Mouse (Mus musculus) gastrocnemius, postnatal 10 days (tissue): ENCODE results near the gene Fam193b. TPM values are rescaled to one million over a fixed set of nuclear protein-coding genes. Genes with fewer than 3 reads are reported as not detected.
"Not testable (repeated sequence)": the region's sequence is repeated elsewhere in the genome, so short reads cannot be mapped to it uniquely, and the experiment has no call there.

Experiments used
- DNase-seq: peaks from one replicate; pipeline ENCODE4 v3.0.0; 2021; ENCODE audit warnings: mixed read lengths
- total RNA-seq, 2 experiments: library from RNA; stranded (reverse); gene quantifications; 2 replicates each; pipeline ENCODE4 v1.2.3; 2021

Gene Fam193b
- total RNA-seq, 2 experiments from 2014 or later = 19.9 to 26.5 TPM

DNA sequence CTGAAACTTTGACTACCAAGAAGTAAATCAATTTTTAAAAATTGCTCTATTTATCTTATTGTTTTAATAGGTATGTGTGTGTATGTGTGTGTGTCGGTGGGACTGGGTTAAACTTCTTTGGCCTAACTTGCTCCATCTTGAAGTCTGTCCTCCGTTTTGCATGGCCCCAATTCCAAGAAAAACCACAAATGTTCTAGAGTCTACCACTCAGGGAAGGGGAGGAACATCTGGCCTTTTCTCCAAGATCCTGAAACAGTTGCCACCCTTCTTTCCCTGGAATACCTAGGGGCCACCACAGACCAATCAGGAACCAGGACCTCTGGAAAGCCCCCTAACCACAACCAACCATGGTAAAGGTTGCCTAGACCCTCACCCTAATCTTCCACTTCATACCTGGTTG lies 1.1 kb upstream of the Fam193b start:
- no peak for DNase-seq

DNA sequence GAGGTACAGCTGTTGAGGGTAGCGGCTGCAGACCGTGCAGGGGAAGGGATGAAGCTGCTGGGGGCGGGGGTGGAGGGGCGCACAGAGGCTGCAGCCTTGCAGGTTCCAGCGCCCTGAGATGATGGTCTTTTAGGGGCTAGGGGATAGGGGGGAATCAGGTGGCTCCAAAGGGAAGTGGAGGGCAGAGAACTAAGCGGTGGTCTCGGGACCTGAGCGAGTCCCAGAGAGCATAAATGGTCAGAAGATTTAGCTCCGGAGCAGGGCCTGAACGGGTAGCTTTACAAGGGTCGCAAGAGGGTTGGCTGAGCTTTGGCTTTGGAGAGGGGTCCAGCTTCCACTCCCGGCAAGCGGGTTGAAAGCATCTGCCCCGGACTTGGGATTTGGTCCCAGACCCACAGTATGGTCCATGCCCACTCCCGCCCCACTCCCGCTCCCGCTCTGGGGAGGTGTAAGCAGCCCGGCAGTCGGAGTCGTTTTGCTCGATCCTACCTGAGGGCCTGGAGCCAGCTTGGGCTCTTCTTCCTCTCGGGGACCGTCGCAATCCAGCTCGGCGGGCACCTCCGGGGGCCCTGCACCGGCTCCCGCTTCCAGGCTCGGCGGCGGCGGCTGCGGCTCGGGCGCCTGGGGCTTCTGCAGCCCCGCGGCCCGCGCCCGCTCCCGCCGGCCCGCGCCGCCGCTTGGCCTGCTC lies 490 bp downstream of the Fam193b start:
- peak; percentile 51 for DNase-seq

DNA sequence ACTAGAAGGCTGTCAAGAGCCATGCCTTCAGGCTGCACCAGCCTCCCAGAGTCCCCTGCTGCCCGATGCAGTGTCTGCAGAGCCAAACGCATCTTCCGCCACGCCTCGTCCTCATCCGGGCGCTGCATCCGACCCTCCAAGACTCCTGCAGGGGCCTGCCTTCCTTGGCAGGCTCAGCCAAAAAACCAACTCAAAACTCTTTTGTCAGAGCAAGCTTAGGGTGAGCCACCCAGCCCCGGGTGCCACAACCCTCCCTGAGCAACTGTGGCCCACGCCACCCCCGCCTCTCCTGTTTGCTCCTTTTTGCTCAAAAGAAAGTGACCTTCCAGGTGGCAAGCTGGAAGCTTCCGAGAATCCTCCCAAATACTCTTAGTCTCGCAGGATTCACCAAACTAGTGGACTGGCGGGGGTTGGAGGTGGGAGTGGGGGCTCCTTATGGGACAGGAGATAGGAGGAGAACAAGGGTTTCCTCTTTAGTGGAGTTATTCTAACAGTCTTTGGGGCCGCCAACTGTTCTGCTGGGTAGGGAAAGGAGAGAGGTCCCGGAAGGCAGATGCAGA lies 1.1 kb downstream of the Fam193b start:
- DNase-seq = no peak

DNA sequence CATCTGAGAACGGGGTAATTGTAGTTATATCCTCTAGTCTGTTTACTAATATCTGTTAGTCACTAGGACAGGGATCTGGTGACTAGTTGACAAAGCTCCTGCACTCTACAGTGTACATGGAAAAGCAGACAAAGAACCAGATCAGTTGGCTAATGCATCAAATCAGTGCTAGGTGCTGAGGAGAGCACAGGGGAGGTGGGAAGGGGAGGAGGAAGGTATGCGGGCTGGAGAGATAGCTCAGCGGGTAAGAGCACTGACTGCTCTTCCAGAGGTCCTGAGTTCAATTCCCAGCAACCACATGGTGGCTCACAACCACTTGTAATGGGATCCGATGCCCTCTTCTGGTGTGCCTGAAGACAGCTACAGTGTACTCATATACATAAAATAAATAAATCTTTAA lies 2.4 kb downstream of the Fam193b start:
- not testable (repeated sequence) for DNase-seq

DNA sequence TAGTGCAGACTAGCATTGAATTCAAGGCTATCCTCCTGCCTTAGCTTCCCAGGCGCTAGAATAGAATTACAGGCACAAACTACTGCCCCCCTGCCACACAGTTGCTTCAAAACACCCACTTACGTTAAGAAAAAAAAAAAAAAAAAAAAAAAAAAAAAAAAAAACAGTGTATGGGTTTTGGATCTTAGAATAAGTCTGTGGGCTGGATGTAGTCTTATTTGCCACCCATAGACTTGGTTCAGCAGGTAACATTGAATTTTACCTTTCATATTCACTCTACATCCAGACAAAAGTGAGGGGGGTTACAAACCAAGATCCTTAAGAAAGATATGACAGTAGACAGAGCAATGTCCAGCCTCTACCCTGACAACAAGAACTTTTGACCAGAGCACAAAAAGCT lies 3.0 kb downstream of the Fam193b start:
- DNase-seq = no peak

DNA sequence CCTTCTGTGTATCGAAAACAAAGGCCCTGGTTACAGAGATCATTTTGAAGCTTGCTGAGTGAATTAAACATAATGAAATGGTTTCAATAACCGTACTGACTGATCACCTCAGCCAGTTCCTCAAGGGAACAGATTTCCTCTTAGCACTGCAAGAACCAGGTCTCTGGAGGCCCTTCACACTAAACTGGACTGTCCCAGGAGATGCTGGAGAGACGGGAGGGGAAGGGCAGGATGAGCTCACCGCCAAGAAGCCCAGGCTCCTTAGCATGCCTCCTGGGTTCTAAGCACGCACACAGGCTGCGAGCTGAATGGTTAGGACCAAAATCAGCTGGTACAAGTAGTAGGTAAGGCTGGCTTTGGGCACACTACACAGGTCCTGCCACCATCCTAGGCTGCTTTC lies 3.9 kb downstream of the Fam193b start:
- no peak for DNase-seq

DNA sequence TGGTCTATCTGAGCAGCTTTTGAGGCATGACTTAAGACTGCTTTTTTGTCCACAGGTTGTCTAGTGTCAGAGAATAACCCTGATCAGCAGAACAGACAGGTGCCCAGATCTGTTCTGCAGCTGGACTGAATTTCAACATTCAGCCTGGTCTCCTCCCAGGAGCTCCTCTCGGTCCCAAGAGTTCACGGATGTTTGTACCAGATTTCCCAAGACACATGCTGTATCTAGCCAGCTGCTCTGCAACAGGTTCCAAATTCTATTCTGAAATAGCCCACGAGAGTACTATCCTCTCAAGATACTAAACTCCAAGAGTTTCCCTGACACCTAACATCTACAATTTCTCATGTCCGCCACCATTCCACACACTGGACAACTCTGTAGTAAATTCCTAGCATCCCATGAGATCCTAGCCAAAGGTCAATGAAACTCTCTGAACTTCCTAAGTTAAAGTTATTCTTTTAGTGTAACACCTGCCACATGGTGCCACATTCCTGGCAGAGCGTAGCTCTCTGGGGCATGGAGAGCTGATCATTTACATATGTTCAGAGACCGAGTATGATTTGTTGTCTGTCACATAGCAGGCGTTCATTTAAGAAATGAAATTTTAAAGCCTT lies 7.5 kb downstream of the Fam193b start:
- DNase-seq = no peak

DNA sequence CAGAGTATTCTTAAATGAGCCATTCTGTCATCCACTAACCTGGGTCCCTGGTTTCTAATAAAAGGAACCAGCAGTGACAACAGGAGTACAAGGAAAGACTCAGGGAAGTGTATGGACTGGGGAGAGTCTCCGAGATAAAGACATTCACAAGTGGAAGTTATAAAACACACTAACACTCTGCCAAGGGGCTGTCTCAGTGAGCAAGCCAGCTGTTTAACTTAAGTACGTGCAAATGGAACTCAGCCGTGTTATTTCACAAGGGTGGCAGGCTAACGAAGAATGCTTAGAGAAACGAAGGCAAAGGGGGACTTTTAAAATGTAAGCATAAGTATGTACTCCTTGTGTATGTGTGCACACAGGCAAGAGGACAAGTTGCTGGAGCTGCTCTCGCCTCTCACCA lies 13.4 kb downstream of the Fam193b start:
- no peak for DNase-seq

DNA sequence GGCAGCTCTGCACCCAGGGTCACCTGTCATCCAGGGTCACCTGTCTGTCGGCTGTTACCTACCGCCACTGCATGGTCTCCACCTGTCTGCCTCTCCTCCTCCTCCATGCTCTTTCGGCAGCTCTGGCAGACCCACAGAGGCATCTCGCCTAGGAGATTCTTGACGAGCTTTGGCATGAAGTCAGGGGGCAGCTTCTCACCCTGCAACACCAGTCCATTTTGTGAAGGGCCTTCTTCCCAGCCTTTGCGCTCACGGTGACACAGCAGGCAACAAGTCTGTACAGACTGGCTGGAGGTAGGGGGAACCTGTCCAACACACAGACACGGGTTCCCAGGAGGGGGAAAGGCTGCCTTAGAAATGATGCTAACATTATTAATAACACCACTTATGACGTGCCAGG lies 15.0 kb downstream of the Fam193b start:
- DNase-seq = no peak

DNA sequence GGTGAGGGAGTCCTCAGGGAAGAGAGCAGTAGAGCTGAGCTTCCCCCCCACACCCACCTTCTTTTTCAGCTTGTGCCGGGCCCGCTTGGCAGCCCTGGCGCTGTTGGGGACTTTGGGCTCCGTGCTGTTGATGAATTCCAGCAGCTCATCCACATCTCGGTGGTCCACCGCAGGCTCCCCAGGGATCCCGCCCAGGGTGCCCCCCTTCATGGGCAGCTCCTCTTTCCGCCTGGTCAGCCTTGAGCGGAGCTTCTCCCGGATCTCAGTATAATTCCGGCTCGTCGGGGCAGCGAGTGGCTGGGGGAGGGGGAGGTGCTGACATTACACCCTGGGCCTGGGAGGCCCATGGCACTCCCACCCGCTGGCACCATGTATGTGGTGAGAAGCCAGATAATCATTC lies 21.9 kb downstream of the Fam193b start:
- no peak for DNase-seq

DNA sequence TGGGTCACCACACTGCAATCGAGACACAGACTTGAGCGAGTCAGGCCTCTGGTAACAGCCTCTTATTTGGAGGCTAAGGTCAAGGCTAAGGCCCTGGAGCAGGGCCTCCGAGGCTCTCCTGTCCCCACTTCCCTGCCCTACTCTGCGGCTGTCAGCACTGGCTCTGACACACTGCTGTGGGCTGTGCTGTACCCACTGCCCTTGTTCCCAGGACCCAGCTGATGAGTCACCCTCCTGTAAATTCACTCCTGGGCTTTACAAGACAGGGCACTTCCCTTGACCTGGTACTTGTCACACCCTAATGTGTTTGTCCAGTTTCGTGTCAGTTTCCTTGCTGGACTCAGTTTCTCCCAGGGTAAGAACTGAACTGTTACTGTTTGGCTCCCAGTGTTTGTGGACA lies 22.5 kb downstream of the Fam193b start:
- no peak for DNase-seq

DNA sequence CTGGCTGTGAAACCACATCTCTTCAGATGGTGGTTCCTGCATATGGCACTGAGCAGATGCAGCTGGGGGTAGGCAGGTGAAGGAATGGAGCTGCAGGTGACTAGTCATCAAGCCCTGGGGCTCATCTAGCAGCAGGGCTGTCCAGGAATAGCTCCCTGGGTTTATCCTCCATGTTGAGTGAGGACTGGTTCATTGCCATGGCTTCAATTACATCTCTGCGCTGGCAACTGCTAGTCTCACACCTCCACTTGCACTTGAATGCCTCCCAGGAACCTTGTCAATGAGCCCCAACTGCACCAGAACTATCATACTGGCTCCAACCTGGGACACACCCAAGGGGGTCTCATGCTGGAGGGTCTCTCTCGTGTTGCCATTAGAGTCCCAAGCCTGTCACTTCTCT lies 23.0 kb downstream of the Fam193b start:
- DNase-seq = no peak

DNA sequence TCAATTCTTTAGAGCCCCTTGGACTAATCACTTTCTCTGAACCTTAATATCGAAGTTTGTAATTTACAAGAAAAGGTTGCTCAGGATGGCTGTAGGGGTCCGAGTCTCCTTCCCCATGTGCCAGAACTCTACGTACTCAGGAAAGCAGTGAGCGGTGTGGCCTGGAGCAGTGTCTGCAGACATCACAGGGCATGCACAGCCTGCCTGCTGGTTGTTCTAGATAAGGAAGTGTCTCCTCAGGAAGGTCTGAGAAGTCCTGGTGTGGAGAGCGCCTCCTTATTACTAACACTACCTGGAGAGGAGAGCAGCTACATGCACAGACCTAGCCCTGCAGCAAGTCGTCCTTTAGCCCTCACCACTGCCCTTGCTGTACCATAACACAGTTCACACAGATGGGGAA lies 26.1 kb downstream of the Fam193b start:
- no peak for DNase-seq

DNA sequence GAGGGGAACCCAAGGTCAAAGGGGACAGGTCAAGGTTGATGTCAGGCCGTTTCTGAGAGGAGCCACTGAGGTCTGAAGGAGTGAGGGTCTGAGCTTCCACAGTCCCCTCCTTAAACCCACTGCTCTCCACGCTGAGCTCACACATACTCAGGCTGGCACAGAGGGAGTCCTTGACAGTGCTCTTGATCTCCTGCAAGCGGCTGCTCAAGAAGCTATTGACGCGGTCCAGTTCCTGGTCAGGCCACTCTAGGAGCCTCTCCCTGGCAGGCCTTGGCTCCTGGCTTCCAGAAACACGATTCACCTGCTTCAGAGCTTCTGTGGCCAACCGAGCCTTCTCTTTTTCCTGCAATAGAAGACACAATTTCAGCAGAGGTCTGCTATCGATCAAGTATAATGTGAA lies 27.5 kb downstream of the Fam193b start:
- DNase-seq = no peak

DNA sequence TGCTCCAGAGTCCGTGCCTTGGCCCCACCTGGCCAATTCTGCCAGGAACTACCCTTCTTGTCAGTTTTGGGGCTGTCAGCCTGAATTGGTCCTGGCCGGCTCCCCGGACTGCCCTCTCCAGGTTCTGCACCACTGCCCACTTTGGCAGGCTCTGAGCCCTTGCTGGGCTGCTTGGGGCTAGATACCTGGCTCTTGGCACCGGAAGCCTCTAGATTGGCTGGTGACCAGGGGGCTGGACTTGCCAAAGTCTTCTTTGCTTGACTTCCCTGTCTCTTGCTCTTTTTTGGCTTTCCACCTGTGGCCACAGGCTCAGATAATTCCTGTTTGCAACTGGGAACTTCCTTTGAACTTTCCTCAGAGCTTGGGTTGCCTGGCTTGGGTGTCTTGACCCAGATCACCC lies 28.0 kb downstream of the Fam193b start:
- no peak for DNase-seq

DNA sequence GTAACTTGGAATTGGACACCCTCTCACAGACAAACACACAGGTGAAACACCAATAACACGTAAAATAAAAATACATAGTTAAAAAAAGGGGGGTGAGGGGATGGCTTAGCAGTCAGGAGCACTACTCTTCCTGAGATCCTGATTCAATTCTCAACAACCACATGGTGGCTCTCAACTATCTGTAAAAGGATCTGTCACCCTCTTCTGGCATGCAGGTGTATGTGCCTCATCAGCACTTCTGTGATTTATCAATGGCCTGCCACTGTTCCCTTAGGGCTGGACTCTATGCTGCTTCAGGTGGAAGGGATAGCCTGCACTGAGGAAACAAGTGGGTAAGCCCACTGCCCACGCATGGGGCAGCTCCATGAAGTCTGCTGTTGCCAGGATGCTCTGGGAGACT lies 30.0 kb downstream of the Fam193b start:
- DNase-seq = no peak

DNA sequence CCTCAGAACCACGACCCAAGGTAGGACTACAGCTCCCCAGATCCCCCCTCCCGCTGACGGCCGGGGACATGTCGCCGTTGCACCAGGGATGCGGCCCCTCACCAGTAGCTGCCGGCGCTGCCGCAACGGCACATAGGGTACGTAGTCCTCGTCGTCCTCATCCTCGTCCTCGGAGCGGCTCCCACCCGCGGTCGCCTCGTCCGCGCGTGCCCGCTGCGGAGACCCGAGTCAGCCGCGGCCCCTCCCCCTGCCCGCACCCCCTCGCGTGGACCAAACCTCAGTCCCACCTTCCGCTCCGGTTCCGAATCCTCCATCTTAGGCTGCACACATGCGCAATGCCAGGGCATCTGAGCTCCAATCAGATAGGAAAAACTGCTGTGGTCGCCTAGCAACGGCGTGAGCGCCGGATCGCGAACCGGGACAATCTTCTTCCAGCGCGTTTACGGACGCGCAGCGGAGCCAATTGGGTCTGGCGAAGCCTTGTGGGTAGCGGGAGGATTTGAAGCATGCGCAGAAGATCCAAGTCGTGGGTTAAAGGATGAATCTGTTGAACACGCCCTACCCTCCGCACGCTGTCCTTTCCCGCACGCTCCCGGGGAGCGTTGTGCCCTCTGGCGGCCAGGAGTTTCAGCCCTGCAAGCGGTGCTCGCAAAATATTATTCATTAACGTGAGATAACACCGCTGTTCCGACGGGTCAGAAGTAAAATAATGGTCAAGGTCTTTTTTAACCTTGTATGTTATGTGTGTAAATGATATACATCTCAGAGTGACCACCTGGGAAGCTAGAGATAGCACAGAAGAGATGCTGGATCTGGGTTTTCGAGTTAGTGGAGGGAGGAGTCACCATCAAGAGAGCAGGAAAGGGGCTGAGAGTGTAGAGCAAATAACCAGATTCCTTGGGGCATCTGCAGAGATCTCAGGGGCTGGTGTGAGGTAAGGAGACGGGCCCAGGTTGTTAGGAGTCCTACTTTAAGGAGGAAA lies 34.4 kb downstream of the Fam193b start, which contains the start of gene Ddx41:
Gene Ddx41 (minus strand): TSS at position 465 of the 982 bp plus-strand sequence.
- DNase-seq = peak; percentile 96

DNA sequence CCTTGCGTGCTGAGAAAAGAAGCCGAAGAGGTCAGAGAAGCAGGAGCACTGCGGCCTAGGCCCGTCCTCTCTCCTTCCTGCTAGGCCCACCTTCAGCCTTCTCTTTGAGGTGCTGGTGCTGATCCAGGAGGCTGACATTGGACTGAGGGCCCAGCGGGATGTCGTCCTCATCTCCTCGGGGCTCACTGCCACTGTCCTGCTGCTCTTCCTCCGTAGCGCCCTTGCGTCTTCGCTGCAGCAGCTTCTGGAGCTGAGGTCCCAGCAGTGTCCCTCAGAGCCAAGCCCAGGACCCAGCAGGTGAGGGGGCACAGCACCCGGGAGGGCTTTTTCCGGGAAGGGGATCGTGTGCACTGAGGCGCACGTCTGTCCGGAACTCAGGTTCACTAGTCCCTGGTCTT lies 35.1 kb downstream of the Fam193b start:
- no peak for DNase-seq

DNA sequence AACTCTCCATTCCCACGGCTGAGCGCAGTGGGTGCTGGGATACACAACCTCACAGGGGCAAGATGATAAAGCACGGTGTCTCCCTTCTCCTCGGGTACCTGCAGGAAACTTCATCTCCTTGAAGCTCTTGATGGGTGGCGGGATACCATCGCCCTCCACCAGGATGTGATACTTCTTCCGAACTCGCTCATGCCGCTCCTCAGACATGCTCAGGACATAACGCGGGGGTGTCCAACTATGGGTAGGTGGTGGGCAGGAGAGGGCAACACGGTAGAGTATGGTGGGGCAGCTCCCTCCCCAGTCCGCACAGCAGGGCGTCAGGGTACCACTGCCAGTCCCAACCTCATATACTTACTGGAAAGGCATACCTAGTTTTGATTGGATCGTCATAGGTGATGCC lies 35.7 kb downstream of the Fam193b start:
- DNase-seq = no peak

DNA sequence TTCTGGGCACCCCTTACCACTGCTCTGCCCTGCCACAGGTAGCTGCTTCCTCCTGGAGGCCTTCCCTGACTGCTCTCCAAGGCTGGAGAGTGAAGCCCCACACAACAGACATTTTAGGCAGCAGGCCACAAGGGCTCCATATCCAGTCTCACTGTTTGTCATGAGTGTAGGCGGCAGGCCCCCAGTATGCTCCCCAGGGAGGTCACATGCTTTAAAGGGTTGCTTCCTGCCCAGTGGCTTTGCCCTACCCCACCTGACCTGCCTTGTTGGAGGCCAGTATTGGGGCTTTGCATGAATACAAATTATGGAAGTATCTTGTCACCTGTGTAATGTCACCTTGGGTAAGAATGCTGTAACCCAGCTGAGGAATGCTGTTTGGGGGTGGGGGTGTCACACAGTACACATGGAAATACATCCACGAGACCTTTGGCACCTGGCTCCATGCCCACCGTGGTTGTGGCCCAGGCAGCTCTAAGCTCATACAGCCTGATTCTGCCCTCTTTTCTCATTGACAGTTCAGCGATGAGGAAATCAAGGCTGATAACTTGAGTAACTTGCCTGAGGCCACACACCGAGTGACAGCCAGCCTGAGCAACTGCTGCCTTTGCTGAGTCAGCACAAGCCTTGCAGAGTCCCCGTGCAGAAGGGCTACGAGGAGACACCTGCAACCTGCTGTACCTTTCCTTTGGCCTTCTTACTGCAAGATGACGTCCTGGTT lies 41.6 kb downstream of the Fam193b start, which contains the start of gene Dok3:
Gene Dok3 (minus strand): TSS at position 99 of the 718 bp plus-strand sequence.
- DNase-seq = no peak

DNA sequence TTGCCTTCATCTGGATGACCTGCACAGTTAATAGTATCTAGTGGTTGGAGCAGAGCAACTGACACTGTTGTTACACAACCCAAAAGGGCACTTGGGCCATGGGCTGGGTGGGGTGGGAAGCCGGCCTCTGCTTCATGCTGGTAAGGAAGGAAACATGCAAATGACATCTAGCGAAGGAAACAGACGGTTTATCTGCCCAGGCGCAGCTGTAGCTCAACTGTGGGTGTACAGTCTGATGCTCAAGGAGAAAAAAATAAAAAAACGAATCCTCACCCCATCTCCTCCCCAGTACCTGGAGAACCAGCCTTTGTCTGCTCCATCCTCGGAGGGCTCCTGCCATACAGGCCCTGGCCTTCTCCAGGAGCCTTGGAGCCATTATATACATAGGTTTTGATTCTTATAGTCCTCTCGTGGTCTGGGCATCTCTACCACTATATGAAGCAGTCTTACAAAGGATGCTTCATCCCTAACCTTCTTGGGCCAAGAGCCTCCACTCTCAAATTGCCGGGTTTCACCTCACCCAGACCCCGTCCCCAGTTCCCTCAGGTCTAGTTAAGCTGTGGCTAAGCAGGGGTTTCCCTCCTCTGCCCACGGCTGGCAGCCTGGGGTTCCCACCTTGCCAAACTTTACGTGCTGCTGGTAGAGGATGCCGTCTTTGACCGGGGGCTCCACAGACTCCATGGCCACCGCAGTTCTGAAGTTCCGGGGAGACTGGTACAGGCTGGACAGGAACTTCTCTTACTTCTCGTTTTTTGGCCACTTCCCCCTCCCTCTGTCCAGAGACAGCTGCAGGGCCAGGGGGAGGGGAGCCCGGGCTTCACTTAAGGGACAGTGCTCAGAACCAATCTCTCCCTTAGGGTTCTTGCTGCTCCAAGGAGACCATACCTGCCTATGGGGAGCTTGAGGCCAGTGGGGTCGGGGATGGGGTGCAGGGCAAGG lies 42.8 kb downstream of the Fam193b start:
- DNase-seq = no peak
